Mouse (Mus musculus) myocyte (in vitro differentiated cells): ENCODE results near the gene Pias3.

Experiments used
- MYOD1 ChIP-seq, 3 experiments: IDR thresholded peaks; one replicate each; pipeline ENCODE4 v1.6.1; 2011; ENCODE audit warnings: control low read depth in 2 of 3, low read depth in 2 of 3, mild to moderate bottlenecking in 2 of 3, moderate library complexity in 1 of 3; ENCODE audit not compliant: insufficient read length in 2 of 3, control insufficient read depth in 1 of 3
- MYOG ChIP-seq, 3 experiments: IDR thresholded peaks; one replicate each; pipeline ENCODE4 v1.6.1; 2011; ENCODE audit warnings: control low read depth in 2 of 3, low read depth in 2 of 3, mild to moderate bottlenecking in 2 of 3; ENCODE audit not compliant: insufficient read length in 2 of 3, control insufficient read depth in 1 of 3, insufficient read depth in 1 of 3
- POLR2A ChIP-seq: IDR thresholded peaks from one replicate; pipeline ENCODE4 v1.6.1; 2011; ENCODE audit warnings: low read depth, mild to moderate bottlenecking, control low read depth, moderate library complexity; ENCODE audit not compliant: insufficient read length
- POLR2AphosphoS2 ChIP-seq: IDR thresholded peaks from one replicate; pipeline ENCODE4 v1.6.1; 2011; ENCODE audit warnings: low read depth, control low read depth; ENCODE audit not compliant: insufficient read length
- TCF3 ChIP-seq: IDR thresholded peaks from one replicate; pipeline ENCODE4 v1.6.1; 2011; ENCODE audit warnings: low read depth, control low read depth; ENCODE audit not compliant: insufficient read length
- USF1 ChIP-seq: IDR thresholded peaks from one replicate; pipeline ENCODE4 v1.6.1; 2011; ENCODE audit warnings: low read depth, mild to moderate bottlenecking, control low read depth, moderate library complexity

DNA sequence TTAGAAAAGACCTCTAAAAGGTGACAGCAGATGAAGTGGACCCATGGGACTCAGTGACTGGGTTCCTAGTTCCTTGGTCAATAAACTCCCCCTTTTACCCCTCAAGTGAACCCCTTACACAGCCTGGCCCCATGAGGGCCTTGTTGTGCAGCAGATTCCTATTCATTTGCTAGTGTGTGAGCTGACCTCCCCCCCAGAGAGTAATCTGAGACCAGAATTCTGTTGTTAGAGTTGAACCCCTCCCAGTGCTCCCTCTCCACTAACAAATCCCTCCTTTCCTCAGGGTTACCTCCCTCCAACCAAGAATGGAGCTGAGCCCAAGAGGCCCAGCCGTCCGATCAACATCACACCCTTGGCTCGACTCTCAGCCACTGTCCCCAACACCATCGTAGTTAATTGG lies 4.8 kb downstream of the Pias3 start:
- no peak for TF ChIP-seq USF1
- no peak for TF ChIP-seq POLR2A
- no peak for TF ChIP-seq MYOD1 (IDR thresholded peaks at IDR 0.05; ENCODE audit: control insufficient read depth in 1 of 3, insufficient read length in 2 of 3, low read depth in 2 of 3)
- no peak for TF ChIP-seq POLR2AphosphoS2
- no peak for TF ChIP-seq MYOG (IDR thresholded peaks at IDR 0.05; ENCODE audit: control insufficient read depth in 1 of 3, insufficient read depth in 1 of 3, insufficient read length in 2 of 3, low read depth in 2 of 3)
- TF ChIP-seq TCF3: no peak
